15 mouse cellular contexts compared by ENCODE assay signal in the genomic region with DNA sequence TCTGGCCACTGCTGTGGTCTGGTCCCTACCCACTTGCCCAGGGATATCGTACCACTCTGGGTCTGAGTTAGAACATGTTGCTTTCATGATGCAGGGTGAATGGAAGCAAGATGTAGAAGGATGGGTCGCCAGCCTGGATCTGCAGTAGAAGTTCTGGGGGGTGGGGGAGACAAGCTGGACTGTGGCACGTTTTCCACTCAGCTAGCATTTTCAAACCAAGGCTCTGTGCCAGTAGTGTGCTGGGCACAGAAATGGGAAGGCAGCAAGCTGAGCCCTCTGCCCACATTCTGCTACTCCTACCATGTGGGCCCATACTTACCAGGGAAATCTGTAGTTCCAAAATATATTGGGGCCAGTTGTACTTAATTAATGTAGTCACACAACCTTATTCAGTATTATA. TPM values are rescaled to one million over a fixed set of nuclear protein-coding genes. Genes with fewer than 3 reads are reported as not detected.
DNase-seq lines count a peak whose midpoint lies in the region.
"Had no signal": no experiment of that assay in that cellular context is flagged by ENCODE, and none has a peak within 500 bp of the region (broad histone marks: within the 10 kb centered on the region; RNA-seq: fewer than 3 reads in every experiment).

No protein-coding gene starts in this region.

- peak; percentile 82 to 88 for DNase-seq in cerebellum, postnatal 10 days
- no peak for DNase-seq in cerebellum, adult 11 months
- DNase-seq in layer of hippocampus, postnatal 10 days (ENCODE audit: low spot score in 2 of 2), result peak; percentile 38 to 54
- DNase-seq in layer of hippocampus, adult 11-12 months (ENCODE audit: low spot score), result no peak
- DNase-seq in left cerebral cortex, postnatal 4 days, result peak; percentile 41
- no peak for DNase-seq in left cerebral cortex, adult 11 months (ENCODE audit: low spot score)
- DNase-seq: adrenal gland, adult 8-10 months; adrenal gland, postnatal 14 days; adrenal gland, postnatal 36 days; B cell, adult 2 months; cerebellum, adult 18-20 months; cerebellum, adult 8-10 months; cerebellum, adult 9-11 months; cerebellum, postnatal 36 days; forebrain, postnatal 0 days had no signal

- intact Hi-C loops in left cerebral cortex, postnatal 4 days (cut with DNase I), result no loop called here

RNA-seq across cellular contexts. Expression of gene Nmnat3, which starts 33.5 kb away (rescaled TPM):
- total RNA-seq in layer of hippocampus, postnatal 10 days (2021), result 1 to 10 TPM in 1 of 2 experiments, under 1 TPM in 1; 0.98 to 1.1 TPM
- total RNA-seq in left cerebral cortex, postnatal 4 days (2021), result 1 to 10 TPM in 1 of 2 experiments, under 1 TPM in 1; 0.52 to 1.0 TPM

Comparison
In these comparisons a context has a peak if more than half of its experiments do, and no peak if none do; other contexts are left out.
1. DNase-seq: peak in cerebellum, postnatal 10 days (2 of 2), layer of hippocampus, postnatal 10 days (2 of 2) and left cerebral cortex, postnatal 4 days (single experiment); none in cerebellum, adult 11 months (single experiment), layer of hippocampus, adult 11-12 months (single experiment) and left cerebral cortex, adult 11 months (single experiment).